In the genomic region with DNA sequence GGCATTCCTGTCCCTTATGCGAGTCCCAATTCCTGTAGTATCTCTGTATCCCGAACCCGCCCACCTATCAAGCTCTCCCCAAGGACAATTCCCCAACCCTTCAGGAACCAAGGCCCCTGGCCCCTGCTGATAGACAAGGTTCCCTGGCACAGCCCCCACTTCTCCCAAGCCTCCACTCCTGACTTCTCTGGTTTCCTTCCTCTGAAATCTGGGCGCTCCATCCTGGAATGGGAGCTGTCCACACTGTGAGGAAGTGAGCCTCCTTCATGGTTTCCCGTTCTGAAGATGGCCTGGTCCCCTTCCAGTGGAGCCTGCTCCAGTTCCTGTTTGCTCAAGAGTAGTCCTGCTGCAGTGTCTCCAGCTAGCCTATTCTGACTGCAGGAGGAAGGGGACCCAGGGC, we compare ENCODE assay signal across 8 mouse cellular contexts. TPM values are rescaled to one million over a fixed set of nuclear protein-coding genes. Genes with fewer than 3 reads are reported as not detected.
DNase-seq lines count a peak whose midpoint lies in the region; ATAC-seq and TF ChIP-seq lines count a peak whose summit lies in the region.

No protein-coding gene starts in this region.

- TF ChIP-seq CTCF in kidney, adult 2 months (conservative IDR thresholded peaks at IDR 0.05; ENCODE audit: insufficient read depth, insufficient read length, low read depth, low read length), result no peak
- no peak for TF ChIP-seq CTCF in lung, postnatal 0 days (IDR thresholded peaks at IDR 0.05)
- TF ChIP-seq CTCF in stomach, postnatal 0 days (IDR thresholded peaks at IDR 0.05; ENCODE audit: low read depth), result no peak

- 56% methylated on average over 5 of the region's 5 CpGs for WGBS in kidney, adult 2 months
- WGBS in lung, postnatal 0 days, result 40% methylated on average over 5 of the region's 5 CpGs
- 46% methylated on average over 5 of the region's 5 CpGs for WGBS in stomach, postnatal 0 days

- H3K27me3 ChIP-seq in kidney, adult 2 months (replicated peaks; ENCODE audit: control insufficient read depth, insufficient read depth, low read length), result no peaks in the 10 kb centered on the region
- no peaks in the 10 kb centered on the region for H3K27me3 ChIP-seq in lung, postnatal 0 days (replicated peaks; ENCODE audit: insufficient read depth, low read length)
- H3K27me3 ChIP-seq in stomach, postnatal 0 days (ENCODE audit: control insufficient read depth, insufficient read depth, low read length), result no peaks in the 10 kb centered on the region

- DNase-seq in cerebellum, adult 11-12 months, result peak; percentile 48
- no peak for DNase-seq in cerebellum, adult 18-20 months
- DNase-seq in heart, adult 18-20 months, result peak; percentile 49 to 72
- peak; percentile 73 for DNase-seq in kidney, adult 2 months
- DNase-seq in lung, postnatal 0 days (ENCODE audit: low spot score), result peak; percentile 39
- DNase-seq in stomach, postnatal 0 days (ENCODE audit: low spot score), result no peak
- no peak for DNase-seq in layer of hippocampus, postnatal 10 days (ENCODE audit: low spot score in 2 of 2)
- DNase-seq in adrenal gland, postnatal 4 days (ENCODE audit: low spot score in 2 of 2), result no peak

- H3K4me1 ChIP-seq in kidney, adult 2 months (ENCODE audit: control insufficient read depth, insufficient read depth, low read length), result no peaks in the 10 kb centered on the region; the same call in 1 of the 2 replicates
- peaks cover 5% of the 10 kb centered on the region; the same call in 1 of the 2 replicates for H3K4me1 ChIP-seq in lung, postnatal 0 days (ENCODE audit: insufficient read depth, low read depth, low read length)
- peaks cover 2% of the 10 kb centered on the region; the same call in 1 of the 2 replicates for H3K4me1 ChIP-seq in stomach, postnatal 0 days (replicated peaks; ENCODE audit: control insufficient read depth, insufficient read depth)

- no peak for TF ChIP-seq EP300 in lung, postnatal 0 days (IDR thresholded peaks at IDR 0.05)
- no peak for TF ChIP-seq EP300 in stomach, postnatal 0 days (optimal IDR thresholded peaks at IDR 0.05)

- peak overlapping the region; percentile 58 for H3K4me3 ChIP-seq in kidney, adult 2 months (ENCODE audit: insufficient read depth, low read depth, low read length)
- H3K4me3 ChIP-seq in lung, postnatal 0 days (ENCODE audit: low read depth, low read length), result peak overlapping the region; percentile 75; the same call in 1 of the 2 replicates
- peak overlapping the region; percentile 70 for H3K4me3 ChIP-seq in stomach, postnatal 0 days (ENCODE audit: low read depth, low read length)

- H3K4me2 ChIP-seq in lung, postnatal 0 days (replicated peaks; ENCODE audit: low read depth, low read length), result peak overlapping the region; percentile 97
- H3K4me2 ChIP-seq in stomach, postnatal 0 days (replicated peaks; ENCODE audit: low read depth), result peak overlapping the region; percentile 95; the same call in 1 of the 2 replicates

- peak overlapping the region; percentile 66; the same call in 1 of the 2 replicates for H3K9ac ChIP-seq in lung, postnatal 0 days (replicated peaks; ENCODE audit: low read depth)
- no peak overlapping the region for H3K9ac ChIP-seq in stomach, postnatal 0 days (ENCODE audit: low read length)

- ATAC-seq in lung, postnatal 0 days, result peak; percentile 25
- no peak for ATAC-seq in stomach, postnatal 0 days (ENCODE audit: low FRiP score, low TSS enrichment)

- no peak for TF ChIP-seq POLR2A in kidney, adult 2 months (IDR thresholded peaks at IDR 0.05; ENCODE audit: low read depth, low read length)

- no peaks in the 10 kb centered on the region for H3K9me3 ChIP-seq in lung, postnatal 0 days (ENCODE audit: low read length)
- no peaks in the 10 kb centered on the region for H3K9me3 ChIP-seq in stomach, postnatal 0 days (ENCODE audit: control insufficient read depth, low read length)

- H3K36me3 ChIP-seq in kidney, adult 2 months (ENCODE audit: control insufficient read depth, insufficient read depth, low read length), result 0 out of 2 replicates have a peak, but pooled peaks cover 1% of the 10 kb centered on the region
- H3K36me3 ChIP-seq in lung, postnatal 0 days (ENCODE audit: insufficient read depth, low read length), result peaks cover 38% of the 10 kb centered on the region
- peaks cover 12% of the 10 kb centered on the region for H3K36me3 ChIP-seq in stomach, postnatal 0 days (ENCODE audit: control insufficient read depth, insufficient read depth, low read length)

- 0 out of 2 replicates have a peak overlapping the region, but pooled peaks have one; percentile 3 for H3K27ac ChIP-seq in kidney, adult 2 months (ENCODE audit: insufficient read depth, low read depth, low read length)
- H3K27ac ChIP-seq in lung, postnatal 0 days (ENCODE audit: low read length), result no peak overlapping the region
- H3K27ac ChIP-seq in stomach, postnatal 0 days (replicated peaks), result no peak overlapping the region; the same call in 1 of the 2 replicates

RNA-seq across cellular contexts. Expression of a gene that starts 1.0 kb away (rescaled TPM):
- total RNA-seq in heart, adult 18-20 months (2021), result 1 to 10 TPM; 8.6 to 9.6 TPM
- polyA plus RNA-seq in kidney, adult 2 months (2012; rRNA removed), result 19.1 and 24.1 TPM in 2 replicates
- polyA plus RNA-seq in lung, postnatal 0 days (2015; fragmentation: Nextera tagmentation; extraction: Ambion mirVana), result 10.9 and 14.2 TPM in 2 replicates
- polyA plus RNA-seq in stomach, postnatal 0 days (2015; fragmentation: Nextera tagmentation; extraction: Ambion mirVana), result 7.9 and 8.5 TPM in 2 replicates
- total RNA-seq in layer of hippocampus, postnatal 10 days (2021), result 10 to 100 TPM; 40.7 to 43.4 TPM
- 10 to 100 TPM; 10.9 to 14.5 TPM for total RNA-seq in adrenal gland, postnatal 4 days (2021)

RNA-seq across cellular contexts. Expression of a gene that starts 16.9 kb away (rescaled TPM):
- total RNA-seq in heart, adult 18-20 months (2021), result under 1 TPM in 1 of 2 experiments, not detected in 1; 0.03 TPM
- polyA plus RNA-seq in kidney, adult 2 months (2012; rRNA removed), result 0.18 and 0.19 TPM in 2 replicates
- polyA plus RNA-seq in lung, postnatal 0 days (2015; fragmentation: Nextera tagmentation; extraction: Ambion mirVana), result 0.08 and 0.17 TPM in 2 replicates
- polyA plus RNA-seq in stomach, postnatal 0 days (2015; fragmentation: Nextera tagmentation; extraction: Ambion mirVana), result 0.15 and 0.22 TPM in 2 replicates
- 10 to 100 TPM; 64.6 to 78.9 TPM for total RNA-seq in layer of hippocampus, postnatal 10 days (2021)
- 10 to 100 TPM; 11.0 to 13.6 TPM for total RNA-seq in adrenal gland, postnatal 4 days (2021)

RNA-seq across cellular contexts. Expression of a gene that starts 25.6 kb away (rescaled TPM):
- 10 to 100 TPM; 16.7 to 24.8 TPM for total RNA-seq in heart, adult 18-20 months (2021)
- polyA plus RNA-seq in kidney, adult 2 months (2012; rRNA removed), result 68.3 and 78.0 TPM in 2 replicates
- polyA plus RNA-seq in lung, postnatal 0 days (2015; fragmentation: Nextera tagmentation; extraction: Ambion mirVana), result 40.4 and 48.1 TPM in 2 replicates
- polyA plus RNA-seq in stomach, postnatal 0 days (2015; fragmentation: Nextera tagmentation; extraction: Ambion mirVana), result 35.7 and 37.8 TPM in 2 replicates
- 100 to 1,000 TPM; 180 to 190 TPM for total RNA-seq in layer of hippocampus, postnatal 10 days (2021)
- 100 to 1,000 TPM; 124 to 130 TPM for total RNA-seq in adrenal gland, postnatal 4 days (2021)

RNA-seq across cellular contexts. Expression of a gene that starts 43.9 kb away (rescaled TPM):
- total RNA-seq in heart, adult 18-20 months (2021), result 10 to 100 TPM; 19.6 to 19.8 TPM
- polyA plus RNA-seq in kidney, adult 2 months (2012; rRNA removed), result 33.9 and 37.2 TPM in 2 replicates
- polyA plus RNA-seq in lung, postnatal 0 days (2015; fragmentation: Nextera tagmentation; extraction: Ambion mirVana), result 8.3 and 9.7 TPM in 2 replicates
- 8.0 and 8.2 TPM in 2 replicates for polyA plus RNA-seq in stomach, postnatal 0 days (2015; fragmentation: Nextera tagmentation; extraction: Ambion mirVana)
- 10 to 100 TPM; 35.8 to 38.1 TPM for total RNA-seq in layer of hippocampus, postnatal 10 days (2021)
- 10 to 100 TPM; 11.4 to 11.9 TPM for total RNA-seq in adrenal gland, postnatal 4 days (2021)

Comparison
In these comparisons a context has a peak if more than half of its experiments do, and no peak if none do; other contexts are left out.
1. DNase-seq: peak in cerebellum, adult 11-12 months (single experiment), heart, adult 18-20 months (2 of 2), kidney, adult 2 months (single experiment) and lung, postnatal 0 days (single experiment); none in cerebellum, adult 18-20 months (0 of 2), stomach, postnatal 0 days (single experiment), layer of hippocampus, postnatal 10 days (0 of 2) and adrenal gland, postnatal 4 days (0 of 2).
2. RNA of a gene that starts 16.9 kb away (total RNA-seq): 64.6 to 78.9 TPM in layer of hippocampus, postnatal 10 days and 11.0 to 13.6 TPM in adrenal gland, postnatal 4 days; 0.03 TPM in heart, adult 18-20 months; every median in the first group is over 10 times any median in the second.
3. RNA of a gene that starts 25.6 kb away (total RNA-seq): 180 to 190 TPM in layer of hippocampus, postnatal 10 days and 124 to 130 TPM in adrenal gland, postnatal 4 days; 16.7 to 24.8 TPM in heart, adult 18-20 months; every median in the first group is over 4 times any median in the second.
4. Peak in every context shown above with its lines, with median percentiles within 50 percentile points of each other: H3K4me3 ChIP-seq.